Mouse (Mus musculus) heart, postnatal 0 days (tissue): ENCODE data around the gene Tspo2.

Experiments used
- CTCF ChIP-seq: IDR thresholded peaks from 2 replicates; pipeline ENCODE4 v1.5.1; 2016; ENCODE audit warnings: antibody characterized with exemption, control low read depth, low read depth
- EP300 ChIP-seq: IDR thresholded peaks from 2 replicates; pipeline ENCODE4 v1.6.1; 2016; ENCODE audit warnings: antibody characterized with exemption, low read depth

DNA sequence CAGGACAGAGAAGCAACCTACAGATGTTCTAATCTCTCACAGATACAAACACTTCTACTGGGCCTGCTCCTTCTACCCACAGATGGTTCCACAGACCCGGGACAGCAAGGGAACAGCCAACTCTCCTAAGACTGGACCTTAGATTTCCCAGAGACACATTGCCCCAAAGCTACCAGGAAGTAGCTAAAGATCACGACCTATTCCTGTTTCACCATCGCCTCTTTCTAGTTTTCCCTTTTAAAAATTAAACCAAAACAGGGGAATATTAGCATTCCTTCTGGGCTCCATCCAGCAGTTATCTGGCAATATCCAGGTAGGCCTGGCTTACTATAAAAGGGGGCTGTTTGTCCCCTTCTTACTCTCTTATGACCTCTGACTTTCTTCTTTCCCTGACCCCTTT lies 46.7 kb upstream of the Tspo2 start:
- TF ChIP-seq CTCF (no peak), EP300 (no peak)
